Mouse (Mus musculus) C2C12 (cell line): Measurements from ENCODE around the gene Hoxa7.

Experiments
- CTCF ChIP-seq: IDR thresholded peaks from one replicate; pipeline ENCODE4 v1.5.1; 2011; ENCODE audit not compliant: control insufficient read depth, insufficient read depth, insufficient read length
- MAX ChIP-seq: IDR thresholded peaks from one replicate; pipeline ENCODE4 v1.6.1; 2011; ENCODE audit warnings: mild to moderate bottlenecking, control low read depth
- MYOD1 ChIP-seq: IDR thresholded peaks from one replicate; pipeline ENCODE4 v1.6.1; 2011; ENCODE audit warnings: low read depth; ENCODE audit not compliant: control insufficient read depth, insufficient read length
- MYOG ChIP-seq: IDR thresholded peaks from one replicate; pipeline ENCODE4 v1.6.1; 2011; ENCODE audit not compliant: control insufficient read depth, insufficient read length; ENCODE audit errors: extremely low read depth

- TF ChIP-seq CTCF (no peak), MAX (no peak), MYOD1 (no peak), MYOG (no peak)
Observed at GRCm38 (mm10) chr6:52267221-52267620, 45.6 kb upstream of the Hoxa7 start.
